Mouse (Mus musculus): Measurements from ENCODE around the gene Trappc2l.

Gene Trappc2l

GRCm38 (mm10) chr8:122660022-122660421 is 48.6 kb downstream of the Trappc2l start:
- no peak for DNase-seq

DNA sequence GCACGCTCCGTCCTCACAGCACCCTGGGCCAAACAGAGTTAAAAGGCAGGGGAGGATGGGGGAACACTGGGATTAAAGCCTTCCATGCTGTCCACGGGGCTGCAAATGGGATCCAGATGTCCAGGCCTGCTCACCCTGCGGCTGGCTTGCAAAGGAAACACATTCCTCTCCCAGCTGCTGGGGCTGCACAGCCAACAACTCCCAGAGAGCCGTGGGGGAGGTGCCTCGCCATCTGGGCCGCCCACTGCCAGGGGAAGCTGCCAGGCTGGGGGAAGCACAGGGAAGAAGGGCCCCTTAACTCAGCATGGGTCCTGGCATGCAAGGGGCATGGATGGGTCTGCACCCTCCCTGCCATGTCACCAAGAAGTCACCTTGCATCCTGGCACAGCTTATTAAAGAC is 49.7 kb downstream of the Trappc2l start:
- DNase-seq = peak; percentile 73

- DNase-seq = no peak
Measured at GRCm38 (mm10) chr8:122661894-122662293, 50.5 kb downstream of the Trappc2l start.

DNA sequence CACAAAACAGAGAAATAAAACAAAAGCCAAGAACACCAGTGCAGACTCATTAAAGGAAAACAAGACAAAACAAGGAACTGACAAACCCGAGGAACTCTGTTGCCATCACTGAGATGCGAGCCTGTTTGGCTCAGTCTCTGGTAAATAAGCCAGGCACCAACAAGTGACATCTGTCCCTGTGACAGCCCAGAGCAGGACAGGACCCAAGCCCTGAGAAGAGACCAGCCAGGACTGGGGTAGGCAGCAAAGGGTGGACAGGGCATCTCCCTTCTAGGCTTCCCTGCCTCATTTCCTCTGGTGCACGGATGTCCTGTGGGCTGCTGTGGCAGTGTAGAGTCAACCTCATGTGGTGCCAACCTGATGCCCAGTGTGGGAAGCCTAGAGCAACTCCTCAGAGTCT is 51.7 kb downstream of the Trappc2l start:
- DNase-seq = no peak

DNA sequence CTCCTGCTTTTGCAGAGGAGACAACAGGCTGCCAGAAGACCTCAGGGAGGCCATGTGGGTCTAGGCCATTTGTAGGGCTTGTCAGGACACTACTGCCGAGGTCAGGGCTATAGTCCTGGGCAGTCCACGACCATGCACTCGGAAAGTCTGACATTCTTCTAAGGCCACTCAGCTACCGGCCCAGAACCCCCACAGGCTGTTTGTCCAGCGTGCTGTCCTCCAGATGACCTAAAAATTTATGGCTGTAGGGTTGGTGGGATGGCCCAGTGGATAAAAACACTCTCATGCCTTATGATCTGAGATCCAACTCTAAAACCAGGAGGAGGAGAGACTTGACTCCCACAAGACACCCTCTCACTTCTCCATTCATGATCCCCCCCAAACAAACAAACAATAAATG is 52.2 kb downstream of the Trappc2l start:
- DNase-seq = no peak

GRCm38 (mm10) chr8:122665221-122665620 is 53.8 kb downstream of the Trappc2l start:
- peak; percentile 79 for DNase-seq

DNA sequence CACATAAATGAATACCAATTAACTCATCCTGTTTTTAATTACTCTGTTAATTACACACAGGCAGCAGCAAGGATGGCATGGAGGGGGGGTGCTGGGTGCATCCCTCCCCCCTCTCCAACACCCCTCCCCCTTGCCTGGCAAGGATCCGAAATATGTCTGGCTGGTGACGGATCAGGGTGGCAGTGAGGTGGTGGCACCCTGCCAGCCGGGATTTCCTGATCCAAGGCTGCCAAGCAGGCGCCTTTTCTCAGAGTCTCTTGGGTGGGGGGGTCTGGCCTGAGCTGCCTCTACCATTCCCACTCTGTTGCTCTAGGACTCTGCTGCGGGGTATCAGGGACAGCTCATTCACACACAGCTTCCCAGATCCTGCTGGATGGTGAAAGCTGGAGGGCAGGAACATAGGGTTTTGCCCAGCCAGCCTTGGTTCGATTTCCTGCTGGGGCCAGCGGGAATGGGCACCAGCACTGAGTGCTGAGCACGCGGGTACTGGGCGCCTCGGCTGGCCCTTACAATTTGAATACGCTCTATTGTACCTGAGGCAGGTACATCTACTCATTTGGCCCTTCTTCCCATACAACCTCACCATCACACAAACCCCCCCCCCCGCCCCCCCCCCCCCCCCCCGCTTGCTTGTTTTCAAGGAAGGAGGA is 54.4 kb downstream of the Trappc2l start:
- no peak for DNase-seq
